Mouse (Mus musculus): ENCODE data around the gene Crb2.

The Crb2 gene

GRCm38 (mm10) chr2:37767080-37767547, 8.9 kb upstream of the Crb2 start:
- no peak for DNase-seq (ENCODE audit: low spot score)

GRCm38 (mm10) chr2:37767739-37768138, 8.3 kb upstream of the Crb2 start:
- no peak for DNase-seq (ENCODE audit: low spot score)

- no peak for DNase-seq (ENCODE audit: low spot score)
Measured at GRCm38 (mm10) chr2:37768903-37769302, 7.1 kb upstream of the Crb2 start.

- DNase-seq (ENCODE audit: low spot score): no peak
Measured at GRCm38 (mm10) chr2:37769793-37770192, 6.3 kb upstream of the Crb2 start.

GRCm38 (mm10) chr2:37771618-37772285, 4.3 kb upstream of the Crb2 start:
- DNase-seq (ENCODE audit: low spot score): peak; percentile 79

- no peak for DNase-seq (ENCODE audit: low spot score)
Measured at GRCm38 (mm10) chr2:37774571-37774970, 1.5 kb upstream of the Crb2 start.

- DNase-seq (ENCODE audit: low spot score): no peak
Measured at GRCm38 (mm10) chr2:37776611-37777411, 762 bp downstream of the Crb2 start.

GRCm38 (mm10) chr2:37777958-37778720, 2.1 kb downstream of the Crb2 start:
- no peak for DNase-seq (ENCODE audit: low spot score)

GRCm38 (mm10) chr2:37780270-37780929, 4.4 kb downstream of the Crb2 start:
- DNase-seq (ENCODE audit: low spot score): peak; percentile 40

GRCm38 (mm10) chr2:37781421-37781820, 5.4 kb downstream of the Crb2 start:
- DNase-seq (ENCODE audit: low spot score): no peak

GRCm38 (mm10) chr2:37782002-37782401, 6.0 kb downstream of the Crb2 start:
- DNase-seq (ENCODE audit: low spot score): no peak

GRCm38 (mm10) chr2:37784473-37784872, 8.4 kb downstream of the Crb2 start:
- DNase-seq (ENCODE audit: low spot score): no peak

GRCm38 (mm10) chr2:37786461-37786860, 10.4 kb downstream of the Crb2 start:
- no peak for DNase-seq (ENCODE audit: low spot score)

GRCm38 (mm10) chr2:37788176-37788962, 12.3 kb downstream of the Crb2 start:
- DNase-seq (ENCODE audit: low spot score): no peak

GRCm38 (mm10) chr2:37789029-37789428, 13.0 kb downstream of the Crb2 start:
- no peak for DNase-seq (ENCODE audit: low spot score)

- DNase-seq (ENCODE audit: low spot score): no peak
Measured at GRCm38 (mm10) chr2:37789995-37790394, 13.9 kb downstream of the Crb2 start.

GRCm38 (mm10) chr2:37790738-37791137, 14.7 kb downstream of the Crb2 start:
- no peak for DNase-seq (ENCODE audit: low spot score)

GRCm38 (mm10) chr2:37791340-37791739, 15.3 kb downstream of the Crb2 start:
- no peak for DNase-seq (ENCODE audit: low spot score)

- DNase-seq (ENCODE audit: low spot score): no peak
Measured at GRCm38 (mm10) chr2:37796021-37796420, 20.0 kb downstream of the Crb2 start.

- no peak for DNase-seq (ENCODE audit: low spot score)
Measured at GRCm38 (mm10) chr2:37797046-37797445, 21.0 kb downstream of the Crb2 start.

GRCm38 (mm10) chr2:37799137-37799536, 23.1 kb downstream of the Crb2 start:
- DNase-seq (ENCODE audit: low spot score): no peak
